Mouse (Mus musculus) spleen, adult 2 months (tissue): ENCODE data around the gene Vezt. TPM values are rescaled to one million over a fixed set of nuclear protein-coding genes. Genes with fewer than 3 reads are reported as not detected.

Experiments used
- DNase-seq, 2 experiments: peaks; one replicate each; pipeline versions ENCODE4 v3.0.0 to v3.0.0-alpha.2; 2012 to 2021; ENCODE audit warnings: low spot score in 2 of 2, low read depth in 1 of 2
- H3K27ac ChIP-seq: fragments of 200-500 bp; 2 replicates; pipeline ENCODE4 v1.5.1; 2012; ENCODE audit warnings: low read length, inconsistent platforms; ENCODE audit not compliant: insufficient read depth
- H3K27me3 ChIP-seq: fragments of 200-500 bp; 2 replicates; pipeline ENCODE4 v1.6.1; 2012; ENCODE audit warnings: mild to moderate bottlenecking, moderate library complexity, low read length, inconsistent platforms; ENCODE audit not compliant: control insufficient read depth, insufficient read depth
- H3K36me3 ChIP-seq: fragments of 200-500 bp; 2 replicates; pipeline ENCODE4 v1.6.1; 2012; ENCODE audit warnings: mild to moderate bottlenecking, low read length, inconsistent platforms; ENCODE audit not compliant: control insufficient read depth, insufficient read depth
- H3K4me1 ChIP-seq: fragments of 200-500 bp; 2 replicates; pipeline ENCODE4 v1.6.1; 2011; ENCODE audit warnings: inconsistent platforms; ENCODE audit not compliant: control insufficient read depth, insufficient read depth, insufficient read length
- H3K4me3 ChIP-seq: fragments of 200-500 bp; 2 replicates; pipeline ENCODE4 v1.5.1; 2011; ENCODE audit warnings: mild to moderate bottlenecking, inconsistent platforms; ENCODE audit not compliant: insufficient read depth, insufficient read length; ENCODE audit errors: extremely low read depth
- CTCF ChIP-seq: fragments of 200-500 bp; IDR thresholded peaks from 2 replicates; pipeline ENCODE4 v1.5.1; 2011; ENCODE audit warnings: mild to moderate bottlenecking, inconsistent platforms; ENCODE audit not compliant: insufficient read depth, insufficient read length, insufficient replicate concordance; ENCODE audit errors: extremely low read depth
- POLR2A ChIP-seq: fragments of 200-500 bp; IDR thresholded peaks from 2 replicates; pipeline ENCODE4 v1.6.1; 2011; ENCODE audit warnings: low read depth, low read length, inconsistent platforms
- WGBS: fragments of 180-500 bp; shearing (Covaris S2); methylation state at CpG from one replicate; pipeline ENCODE4 v1.1.7; 2018; 5-methylcytosine and 5-hydroxymethylcytosine counted together
- polyA plus RNA-seq: library from polyadenylated mRNA; depleted of rRNA; stranded (reverse); fragments of >200 nt; gene quantifications from 2 replicates; pipeline ENCODE4 v1.2.3, GENCODE M21; 2012

Vezt gene
- polyA plus RNA-seq, 1 experiment = 4.8 TPM

DNA sequence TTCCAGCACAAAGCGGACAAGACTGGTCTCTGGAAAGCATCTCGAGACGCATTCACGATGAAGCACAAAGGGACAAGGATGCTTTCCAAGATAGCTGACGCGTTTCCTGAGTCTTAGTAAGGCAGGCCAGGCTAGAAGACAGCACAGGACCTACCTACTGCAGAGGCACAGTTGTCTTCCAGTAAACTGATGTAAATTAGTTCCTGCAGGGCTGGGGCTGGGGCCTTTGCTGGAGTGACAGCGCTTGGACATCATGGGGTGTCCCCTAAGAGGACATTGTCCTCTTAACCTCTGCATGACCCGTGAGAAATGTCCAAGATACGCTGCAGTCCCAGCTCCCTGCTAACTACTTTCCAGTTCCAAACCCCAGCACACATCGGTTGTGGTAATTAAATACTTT lies 66.3 kb downstream of the Vezt start:
- no peaks in the 10 kb centered on the region for H3K4me1 ChIP-seq
- H3K27ac ChIP-seq = no peak overlapping the region
- WGBS = 94% methylated on average over 10 of the region's 10 CpGs
- TF ChIP-seq CTCF (no peak), POLR2A (no peak)
- H3K36me3 ChIP-seq = peaks cover 9% of the 10 kb centered on the region
- DNase-seq = no peak
- H3K4me3 ChIP-seq = no peak overlapping the region
- H3K27me3 ChIP-seq = no peaks in the 10 kb centered on the region

GRCm38 (mm10) chr10:93967486-93967885 lies 68.1 kb downstream of the Vezt start:
- H3K27me3 ChIP-seq = no peaks in the 10 kb centered on the region
- no peak overlapping the region for H3K4me3 ChIP-seq
- no peaks in the 10 kb centered on the region for H3K4me1 ChIP-seq
- H3K36me3 ChIP-seq = peaks cover 8% of the 10 kb centered on the region
- no peak for DNase-seq
- TF ChIP-seq CTCF = no peak
- no peak for TF ChIP-seq POLR2A
- no peak overlapping the region for H3K27ac ChIP-seq

- TF ChIP-seq POLR2A (no peak), CTCF (no peak)
- 84% methylated on average over 3 of the region's 3 CpGs for WGBS
- H3K4me1 ChIP-seq = no peaks in the 10 kb centered on the region
- H3K36me3 ChIP-seq = no peaks in the 10 kb centered on the region
- H3K27ac ChIP-seq = no peak overlapping the region
- no peak overlapping the region for H3K4me3 ChIP-seq
- H3K27me3 ChIP-seq = no peaks in the 10 kb centered on the region
- no peak for DNase-seq
Measured at GRCm38 (mm10) chr10:93954023-93954422, 81.6 kb downstream of the Vezt start.

DNA sequence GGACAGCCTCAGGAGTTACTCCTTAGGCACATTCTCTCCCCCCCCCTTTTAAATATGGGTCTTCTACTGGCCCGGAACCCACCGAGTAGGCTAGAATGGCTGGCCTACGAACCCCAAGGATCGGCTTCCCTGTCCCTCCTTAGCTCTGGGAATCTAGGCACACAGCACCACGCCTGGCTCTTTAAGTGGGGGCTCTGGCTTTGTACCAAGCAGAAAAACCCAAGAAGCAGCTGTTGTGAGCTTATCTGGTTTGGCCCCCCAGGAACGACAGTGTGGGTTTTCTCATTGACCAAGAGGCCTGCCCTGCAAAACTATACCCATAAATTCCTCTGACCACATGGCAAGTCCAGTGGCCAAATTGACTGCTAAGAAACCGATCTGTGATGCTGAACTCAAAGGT lies 82.1 kb downstream of the Vezt start:
- Histone ChIP-seq H3K27ac (no peak overlapping the region), H3K4me1 (no peaks in the 10 kb centered on the region), H3K27me3 (no peaks in the 10 kb centered on the region), H3K36me3 (no peaks in the 10 kb centered on the region), H3K4me3 (no peak overlapping the region)
- WGBS = 95% methylated on average over 7 of the region's 7 CpGs
- TF ChIP-seq CTCF (no peak), POLR2A (no peak)
- DNase-seq = no peak

GRCm38 (mm10) chr10:93950991-93951390 lies 84.6 kb downstream of the Vezt start:
- Histone ChIP-seq H3K4me1 (no peaks in the 10 kb centered on the region), H3K4me3 (no peak overlapping the region), H3K27ac (no peak overlapping the region), H3K27me3 (no peaks in the 10 kb centered on the region), H3K36me3 (no peaks in the 10 kb centered on the region)
- TF ChIP-seq CTCF (no peak), POLR2A (no peak)
- no peak for DNase-seq
- 88% methylated on average over 3 of the region's 3 CpGs for WGBS

DNA sequence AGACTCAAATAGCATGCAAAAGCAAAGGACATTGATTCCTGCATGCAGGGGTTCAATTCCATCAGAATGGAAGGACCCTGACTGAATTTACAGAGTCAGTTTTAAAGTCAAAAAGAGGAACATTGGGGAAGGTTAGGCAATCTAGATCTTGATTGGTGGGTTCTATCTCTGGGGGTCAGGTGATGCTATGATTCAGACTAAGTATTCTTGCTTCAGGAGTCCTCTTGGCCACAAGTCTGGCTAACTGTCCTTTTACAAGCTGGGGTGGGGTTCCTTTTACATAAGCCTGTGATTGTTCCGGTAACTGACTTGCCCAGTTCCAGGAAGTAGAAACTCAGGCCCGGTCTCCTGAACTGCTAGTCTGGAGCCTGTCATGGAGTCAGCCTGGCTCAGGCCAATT lies 85.7 kb downstream of the Vezt start:
- no peak overlapping the region for H3K4me3 ChIP-seq
- H3K4me1 ChIP-seq = no peaks in the 10 kb centered on the region
- no peaks in the 10 kb centered on the region for H3K36me3 ChIP-seq
- WGBS = 84% methylated on average over 2 of the region's 2 CpGs
- H3K27me3 ChIP-seq = no peaks in the 10 kb centered on the region
- no peak for DNase-seq
- TF ChIP-seq POLR2A (no peak), CTCF (no peak)
- no peak overlapping the region for H3K27ac ChIP-seq

DNA sequence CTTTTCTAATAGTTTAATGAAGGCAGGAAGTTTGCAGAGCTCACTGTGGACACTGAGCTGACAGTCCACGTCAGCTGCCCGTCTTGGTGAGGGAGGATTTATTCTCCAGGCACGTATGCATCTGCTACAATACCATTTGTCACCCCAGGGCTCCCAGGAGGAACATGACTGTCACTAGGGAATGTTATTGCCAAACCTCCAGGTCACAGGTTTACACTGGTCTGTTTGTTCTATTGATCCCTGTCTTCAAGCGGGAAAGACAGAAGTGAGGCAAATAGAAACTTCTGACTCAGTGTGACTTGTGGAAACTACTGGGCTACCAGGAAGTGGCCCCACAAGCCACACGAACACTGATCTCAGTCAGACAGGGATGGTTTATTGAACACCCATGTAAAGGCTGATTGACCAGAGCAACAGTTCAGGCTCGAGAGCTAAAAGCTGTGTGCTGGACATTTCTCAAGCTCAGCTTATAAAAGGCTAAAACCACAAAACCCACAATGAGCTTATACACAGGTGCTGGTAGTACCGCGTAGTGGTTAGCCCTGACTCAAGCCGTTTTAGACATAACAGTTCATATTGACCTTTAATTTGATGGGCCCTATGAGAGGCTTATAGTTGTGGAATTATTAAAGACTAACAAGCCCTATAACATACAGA lies 89.6 kb downstream of the Vezt start:
- no peak for DNase-seq
- no peak for TF ChIP-seq POLR2A
- no peak for TF ChIP-seq CTCF
- Histone ChIP-seq H3K36me3 (no peaks in the 10 kb centered on the region), H3K27me3 (no peaks in the 10 kb centered on the region), H3K4me1 (no peaks in the 10 kb centered on the region), H3K27ac (no peak overlapping the region), H3K4me3 (no peak overlapping the region)
- WGBS = 72% methylated on average over 9 of the region's 9 CpGs
